Mouse (Mus musculus) megakaryocyte-erythroid progenitor cell, adult 5 weeks (primary cell): Measurements from ENCODE around the gene Ms4a4c. TPM values are rescaled to one million over a fixed set of nuclear protein-coding genes. Genes with fewer than 3 reads are reported as not detected.

Source experiments
- polyA plus RNA-seq: library from polyadenylated mRNA; stranded (reverse); fragments of >175 nt; gene quantifications from 2 replicates; pipeline ENCODE4 v1.2.3, GENCODE M21; 2012

Ms4a4c gene
- 0.26 and 1.0 TPM in 2 replicates for polyA plus RNA-seq

GRCm38 (mm10) chr19:11404527-11404926 lies at the start of gene Ms4a4c:
Gene Ms4a4c, plus strand, starts transcription at chr19:11404770.

GRCm38 (mm10) chr19:11375273-11375672 lies 29.3 kb upstream of the Ms4a4c start, which contains the start of gene Ms4a4a:
Gene Ms4a4a, plus strand, starts transcription at chr19:11375523.

GRCm38 (mm10) chr19:11443338-11443737 lies 38.8 kb downstream of the Ms4a4c start, which contains the start of gene Ms4a4b:
Gene Ms4a4b, plus strand, starts transcription at chr19:11443553.

GRCm38 (mm10) chr19:11469215-11469614 lies 64.6 kb downstream of the Ms4a4c start, which contains the start of gene Ms4a6c:
Gene Ms4a6c, plus strand, starts transcription at chr19:11469366.

Other genes with a start within 250 kb of the Ms4a4c start
- gene 1700025F22Rik, start 239.4 kb upstream of the Ms4a4c start, polyA plus RNA-seq = not detected in 2 replicates
- gene Ms4a13, start 208.0 kb upstream of the Ms4a4c start, polyA plus RNA-seq = not detected in 2 replicates
- gene Ms4a12, start 172.3 kb upstream of the Ms4a4c start, polyA plus RNA-seq = not detected in 2 replicates
- gene Ms4a1, start 138.5 kb upstream of the Ms4a4c start, polyA plus RNA-seq = 0.12 TPM in 1 of 2 replicates, not detected in the other
- not detected in 2 replicates for gene Ms4a5, start 120.9 kb upstream of the Ms4a4c start, polyA plus RNA-seq
- 0.03 TPM in 1 of 2 replicates, not detected in the other for gene Ms4a14, start 90.3 kb upstream of the Ms4a4c start, polyA plus RNA-seq
- not detected in 2 replicates for gene Ms4a7, start 68.6 kb upstream of the Ms4a4c start, polyA plus RNA-seq
- gene Ms4a4a, start 29.2 kb upstream of the Ms4a4c start, polyA plus RNA-seq = 0.11 TPM in 1 of 2 replicates, not detected in the other
- 3.5 and 4.9 TPM in 2 replicates for gene Ms4a4b, start 38.8 kb downstream of the Ms4a4c start, polyA plus RNA-seq
- gene Ms4a6c, start 64.6 kb downstream of the Ms4a4c start, polyA plus RNA-seq = 13.9 and 20.2 TPM in 2 replicates
- not detected in 2 replicates for gene Gm8369, start 81.2 kb downstream of the Ms4a4c start, polyA plus RNA-seq
- 1.8 and 2.7 TPM in 2 replicates for gene Ms4a6b, start 111.7 kb downstream of the Ms4a4c start, polyA plus RNA-seq
- not detected in 2 replicates for gene Ms4a4d, start 132.0 kb downstream of the Ms4a4c start, polyA plus RNA-seq
- 0.04 and 0.34 TPM in 2 replicates for gene Ms4a6d, start 200.1 kb downstream of the Ms4a4c start, polyA plus RNA-seq
- 0.68 and 0.94 TPM in 2 replicates for gene Ms4a2, start 218.9 kb downstream of the Ms4a4c start, polyA plus RNA-seq
- 26.2 and 44.0 TPM in 2 replicates for gene Ms4a3, start 236.1 kb downstream of the Ms4a4c start, polyA plus RNA-seq